ENCODE assay signal across 8 mouse cellular contexts in the genomic region with DNA sequence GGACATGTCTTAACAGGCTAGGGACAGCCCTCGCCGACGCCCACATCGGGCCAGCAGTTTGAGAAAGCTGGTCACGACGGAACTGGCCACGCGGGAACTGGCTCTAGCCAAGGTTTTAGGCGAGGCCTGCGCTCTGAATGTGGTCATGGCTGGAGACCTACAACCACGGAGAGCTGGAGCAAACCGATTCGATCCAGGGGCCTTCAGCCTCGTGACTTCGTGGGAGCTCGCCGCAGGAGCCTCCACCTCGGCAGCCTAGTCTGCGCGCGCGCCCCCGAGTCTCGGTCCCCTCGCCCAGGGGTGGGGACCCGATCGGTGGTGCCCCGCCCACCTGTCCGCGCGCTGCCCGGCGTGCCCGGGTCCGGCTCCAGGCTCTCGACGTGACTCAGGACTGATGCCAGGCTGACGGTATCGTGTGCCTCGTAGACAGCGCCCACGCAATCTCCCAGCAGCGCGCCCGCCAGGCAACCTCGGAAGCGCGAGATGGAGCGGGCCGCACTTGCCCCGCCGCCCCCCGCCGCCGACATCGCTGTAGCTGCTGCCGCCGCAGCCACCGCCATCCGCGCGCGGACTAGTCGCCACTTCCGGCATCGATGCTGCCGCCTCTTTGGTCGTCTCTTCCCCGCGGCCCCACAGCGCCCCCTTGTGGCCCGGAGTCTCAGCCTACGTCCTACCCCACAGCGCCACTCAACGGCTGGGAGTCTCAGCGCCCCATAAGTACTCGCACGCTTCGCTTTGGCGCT. TPM values are rescaled to one million over a fixed set of nuclear protein-coding genes. Genes with fewer than 3 reads are reported as not detected.
DNase-seq lines count a peak whose midpoint lies in the region; ATAC-seq and TF ChIP-seq lines count a peak whose summit lies in the region.

Gene Adprhl2 (minus strand): TSS at position 593 of the 743 bp plus-strand sequence.

- POLR2A ChIA-PET in Patski (lab: Charles Lee), result interaction anchor here (0.6 to 1.9 kb wide), 2 partner anchors 9 to 196 kb away, joined by 3 to 7 read pairs; no protein-coding TSS in a partner anchor

- H3K27me3 ChIP-seq in Patski, result no peaks in the 10 kb centered on the region
- peaks cover 13% of the 10 kb centered on the region for H3K27me3 ChIP-seq in hindbrain, embryonic 14.5 days (ENCODE audit: control insufficient read depth, insufficient read depth, low read length)

- peak within 1 kb of the TSS; percentile 86 for H3K27ac ChIP-seq in hindbrain, embryonic 14.5 days

- peak within 1 kb of the TSS; percentile 93 for H3K4me3 ChIP-seq in hindbrain, embryonic 14.5 days (replicated peaks; ENCODE audit: low read length)

- DNase-seq in Patski (ENCODE audit: low read depth, low spot score), result peak; percentile 68
- peak; percentile 100 for DNase-seq in cerebellum, postnatal 14 days
- DNase-seq in frontal cortex, postnatal 25 days (ENCODE audit: low spot score in 2 of 2), result peak; percentile 99
- DNase-seq in hindbrain, embryonic 14.5 days (ENCODE audit: low spot score), result peak; percentile 99
- DNase-seq in layer of hippocampus, postnatal 36 days, result peak; percentile 98 to 99
- peak; percentile 97 for DNase-seq in lung, postnatal 36 days
- DNase-seq in retina, postnatal 1 day, result peak; percentile 98
- peak; percentile 95 to 99 for DNase-seq in urinary bladder, adult 18-20 months (ENCODE audit: low spot score in 2 of 2)

- H3K36me3 ChIP-seq in hindbrain, embryonic 14.5 days (replicated peaks; ENCODE audit: control insufficient read depth, insufficient read depth), result peaks cover 22% of the 10 kb centered on the region

- peak within 1 kb of the TSS; percentile 78 for H3K9ac ChIP-seq in hindbrain, embryonic 14.5 days

- CTCF ChIA-PET in Patski (lab: Charles Lee), result interaction anchor here (0.6 to 2.0 kb wide), 8 partner anchors 8 to 159 kb away, joined by 3 to 8 read pairs (median 3); partner anchors contain the start of gene Trappc3

- peak; percentile 78 for ATAC-seq in Patski
- peak; percentile 91 for ATAC-seq in hindbrain, embryonic 14.5 days (ENCODE audit: low FRiP score)

- no peak for TF ChIP-seq CTCF in Patski (IDR thresholded peaks at IDR 0.05)

- WGBS in hindbrain, embryonic 14.5 days, result 1% methylated on average over 79 of the region's 80 CpGs

- peaks cover 19% of the 10 kb centered on the region for H3K4me1 ChIP-seq in hindbrain, embryonic 14.5 days (replicated peaks; ENCODE audit: control insufficient read depth, insufficient read depth, low read length)

- in situ Hi-C loops in Patski (cut with MboI; ENCODE audit: low pct_unique_long_range_greater_than_20kb), result no loop called here

- H3K4me2 ChIP-seq in hindbrain, embryonic 14.5 days (replicated peaks), result peak within 1 kb of the TSS; percentile 90

- H3K9me3 ChIP-seq in hindbrain, embryonic 14.5 days (ENCODE audit: control insufficient read depth, low read length), result no peaks in the 10 kb centered on the region

RNA-seq across cellular contexts. Expression of gene Adprhl2, which starts in this region (rescaled TPM):
- polyA plus RNA-seq in Patski (2021), result 32.5 TPM
- polyA plus RNA-seq in hindbrain, embryonic 14.5 days (2014; fragmentation: Nextera tagmentation; extraction: Ambion mirVana), result 56.4 and 57.9 TPM in 2 replicates
- total RNA-seq in layer of hippocampus, postnatal 36 days (2021), result 10 to 100 TPM; 29.3 to 30.3 TPM

Comparison
In these comparisons a context has a peak if more than half of its experiments do, and no peak if none do; other contexts are left out.
1. Peak in every context shown above with its lines: DNase-seq, ATAC-seq, H3K4me3 ChIP-seq and H3K27ac ChIP-seq.